Mouse (Mus musculus) bone marrow, adult 2 months (tissue): Measurements from ENCODE around the gene Zcchc3.

Experiments used
- CTCF ChIP-seq: fragments of 200-500 bp; IDR thresholded peaks from 2 replicates; pipeline ENCODE4 v1.5.1; 2011; ENCODE audit warnings: low read length, control low read depth; ENCODE audit not compliant: control insufficient read depth, insufficient read depth
- POLR2A ChIP-seq: fragments of 200-500 bp; IDR thresholded peaks from 2 replicates; pipeline ENCODE4 v1.6.1; 2011; ENCODE audit warnings: low read depth, mild to moderate bottlenecking, control low read depth, low read length, borderline replicate concordance; ENCODE audit not compliant: control insufficient read depth

GRCm38 (mm10) chr2:152395271-152395920 is 19.4 kb downstream of the Zcchc3 start:
- TF ChIP-seq CTCF (no peak), POLR2A (no peak)
